Mouse (Mus musculus) intestine, embryonic 16.5 days (tissue): ENCODE measurements around the gene Hils1. TPM values are rescaled to one million over a fixed set of nuclear protein-coding genes. Genes with fewer than 3 reads are reported as not detected.

Source experiments
- ATAC-seq: fragments of 200-750 bp; cut with Nextera tagmentation; 2 replicates; pipeline ENCODE4 v1.8.0; 2017; ENCODE audit warnings: moderate TSS enrichment, moderate library complexity
- H3K27ac ChIP-seq: fragments of 300-500 bp; sonication (generic); 2 replicates; pipeline ENCODE4 v1.5.1; 2014; ENCODE audit warnings: mild to moderate bottlenecking, low read length
- H3K27me3 ChIP-seq: fragments of 300-500 bp; sonication (generic); replicated peaks from 2 replicates; pipeline ENCODE4 v1.6.1; 2014; ENCODE audit warnings: low read length, control low read depth, mixed read lengths; ENCODE audit not compliant: control insufficient read depth, insufficient read depth
- H3K36me3 ChIP-seq: fragments of 300-500 bp; sonication (generic); 2 replicates; pipeline ENCODE4 v1.6.1; 2014; ENCODE audit warnings: low read length, control low read depth; ENCODE audit not compliant: control insufficient read depth, insufficient read depth
- H3K4me1 ChIP-seq: fragments of 300-500 bp; sonication (generic); 2 replicates; pipeline ENCODE4 v1.6.1; 2014; ENCODE audit warnings: low read length, control low read depth, mixed read lengths; ENCODE audit not compliant: control insufficient read depth, insufficient read depth
- H3K4me2 ChIP-seq: fragments of 300-500 bp; sonication (generic); 2 replicates; pipeline ENCODE4 v1.6.1; 2014; ENCODE audit warnings: low read depth, low read length, control low read depth
- H3K4me3 ChIP-seq: fragments of 300-500 bp; sonication (generic); 2 replicates; pipeline ENCODE4 v1.5.1; 2014; ENCODE audit warnings: mild to moderate bottlenecking, low read length
- H3K9ac ChIP-seq: fragments of 300-500 bp; sonication (generic); 2 replicates; pipeline ENCODE4 v1.6.1; 2014; ENCODE audit warnings: low read depth, low read length
- H3K9me3 ChIP-seq: fragments of 300-500 bp; sonication (generic); 2 replicates; pipeline ENCODE4 v1.6.1; 2016; ENCODE audit warnings: low read length, control low read depth; ENCODE audit not compliant: control insufficient read depth
- WGBS: fragments of 180-500 bp; shearing (Covaris S2); extraction: QIAGEN DNeasy Blood & Tissue Kit; methylation state at CpG from one replicate; pipeline ENCODE4 v1.1.7; 2014; 5-methylcytosine and 5-hydroxymethylcytosine counted together
- polyA plus RNA-seq: library from polyadenylated mRNA; unstranded; fragments of >200 nt; fragmentation: Nextera tagmentation; extraction: Ambion mirVana; gene quantifications from 2 replicates; pipeline ENCODE4 v1.2.1, GENCODE M21; 2015

The Hils1 gene
- polyA plus RNA-seq, 1 experiment from 2014 or later = not detected

GRCm38 (mm10) chr11:94990102-94990748 is 22.8 kb downstream of the Hils1 start:
- Histone ChIP-seq H3K9ac (peak overlapping the region; percentile 89), H3K4me1 (peaks cover 56% of the 10 kb centered on the region), H3K4me2 (peak overlapping the region; percentile 97), H3K36me3 (no peaks in the 10 kb centered on the region), H3K4me3 (peak overlapping the region; percentile 87), H3K9me3 (no peaks in the 10 kb centered on the region), H3K27ac (peak overlapping the region; percentile 95), H3K27me3 (no peaks in the 10 kb centered on the region)
- 48% methylated on average over 6 of the region's 6 CpGs for WGBS
- ATAC-seq = no peak

- H3K4me1 ChIP-seq = peaks cover 63% of the 10 kb centered on the region
Observed at GRCm38 (mm10) chr11:94990749-94991577, 23.6 kb downstream of the Hils1 start, which contains the start of gene Ppp1r9b. TSS of gene Ppp1r9b (plus strand) at chr11:94991035.

GRCm38 (mm10) chr11:94991641-94992479 is 24.5 kb downstream of the Hils1 start:
- Histone ChIP-seq H3K36me3 (no peaks in the 10 kb centered on the region), H3K4me2 (peak overlapping the region; percentile 97), H3K9ac (peak overlapping the region; percentile 89), H3K4me3 (peak overlapping the region; percentile 87), H3K4me1 (peaks cover 65% of the 10 kb centered on the region), H3K27ac (peak overlapping the region; percentile 95), H3K27me3 (no peaks in the 10 kb centered on the region), H3K9me3 (no peaks in the 10 kb centered on the region)
- peak; percentile 1; the same call in 1 of the 2 replicates for ATAC-seq
- under 1% methylated on average over 99 of the region's 99 CpGs for WGBS

More at GRCm38 (mm10) chr11:94990749-94991577, 23.6 kb downstream of the Hils1 start, which contains the start of gene Ppp1r9b:
- H3K27me3 ChIP-seq = no peaks in the 10 kb centered on the region
- H3K36me3 ChIP-seq = no peaks in the 10 kb centered on the region
- H3K9ac ChIP-seq = peak within 1 kb of the TSS; percentile 89
- peak within 1 kb of the TSS; percentile 97 for H3K4me2 ChIP-seq
- peak within 1 kb of the TSS; percentile 95 for H3K27ac ChIP-seq
- peak within 1 kb of the TSS; percentile 87 for H3K4me3 ChIP-seq
- H3K9me3 ChIP-seq = no peaks in the 10 kb centered on the region
- WGBS = under 1% methylated on average over 66 of the region's 69 CpGs
- peak; percentile 83 for ATAC-seq

- H3K27me3 ChIP-seq = no peaks in the 10 kb centered on the region
- H3K4me3 ChIP-seq = peak overlapping the region; percentile 87
- no peaks in the 10 kb centered on the region for H3K9me3 ChIP-seq
- H3K4me1 ChIP-seq = peaks cover 65% of the 10 kb centered on the region
- no peaks in the 10 kb centered on the region for H3K36me3 ChIP-seq
- ATAC-seq = no peak
- peak overlapping the region; percentile 89 for H3K9ac ChIP-seq
- WGBS = 2% methylated on average over 20 of the region's 20 CpGs
- H3K27ac ChIP-seq = peak overlapping the region; percentile 66
- peak overlapping the region; percentile 97 for H3K4me2 ChIP-seq
Observed at GRCm38 (mm10) chr11:94992480-94992753, 25.0 kb downstream of the Hils1 start.

- Histone ChIP-seq H3K9ac (peak overlapping the region; percentile 89), H3K27ac (peak overlapping the region; percentile 71), H3K27me3 (no peaks in the 10 kb centered on the region), H3K4me2 (peak overlapping the region; percentile 97), H3K36me3 (no peaks in the 10 kb centered on the region), H3K9me3 (no peaks in the 10 kb centered on the region), H3K4me1 (peaks cover 69% of the 10 kb centered on the region), H3K4me3 (peak overlapping the region; percentile 87)
- under 1% methylated on average over 22 of the region's 22 CpGs for WGBS
- ATAC-seq = peak; percentile 36
Observed at GRCm38 (mm10) chr11:94992754-94993606, 25.6 kb downstream of the Hils1 start.

- Histone ChIP-seq H3K9me3 (no peaks in the 10 kb centered on the region), H3K4me3 (peak overlapping the region; percentile 87), H3K9ac (peak overlapping the region; percentile 89), H3K27me3 (no peaks in the 10 kb centered on the region), H3K4me2 (peak overlapping the region; percentile 97), H3K4me1 (peaks cover 65% of the 10 kb centered on the region), H3K36me3 (0 out of 2 replicates have a peak, but pooled peaks cover 4% of the 10 kb centered on the region), H3K27ac (no peak overlapping the region)
- 46% methylated on average over 10 of the region's 10 CpGs for WGBS
- no peak for ATAC-seq
Observed at GRCm38 (mm10) chr11:94994208-94994814, 26.9 kb downstream of the Hils1 start.

GRCm38 (mm10) chr11:94994947-94995772 is 27.8 kb downstream of the Hils1 start:
- WGBS = 81% methylated on average over 11 of the region's 11 CpGs
- no peaks in the 10 kb centered on the region for H3K27me3 ChIP-seq
- H3K27ac ChIP-seq = no peak overlapping the region
- peaks cover 5% of the 10 kb centered on the region; the same call in 1 of the 2 replicates for H3K36me3 ChIP-seq
- ATAC-seq = no peak
- H3K9me3 ChIP-seq = no peaks in the 10 kb centered on the region
- H3K4me1 ChIP-seq = peaks cover 61% of the 10 kb centered on the region
- peak overlapping the region; percentile 12; the same call in 1 of the 2 replicates for H3K4me3 ChIP-seq
- H3K9ac ChIP-seq = peak overlapping the region; percentile 89
- H3K4me2 ChIP-seq = peak overlapping the region; percentile 97
